Mouse (Mus musculus) lung, embryonic 14.5 days (tissue): ENCODE results near the gene Megf9. TPM values are rescaled to one million over a fixed set of nuclear protein-coding genes. Genes with fewer than 3 reads are reported as not detected.

ENCODE experiments used
- ATAC-seq: fragments of 200-750 bp; cut with Nextera tagmentation; 2 replicates; pipeline ENCODE4 v1.8.0; 2017; ENCODE audit warnings: mild to moderate bottlenecking, moderate TSS enrichment, moderate library complexity; ENCODE audit not compliant: insufficient read depth
- DNase-seq: peaks from one replicate; pipeline ENCODE4 v3.0.0-alpha.2; 2015
- H3K27ac ChIP-seq: fragments of 300-500 bp; sonication (generic); 2 replicates; pipeline ENCODE4 v1.5.1; 2014; ENCODE audit warnings: low read depth, mild to moderate bottlenecking, moderate library complexity
- H3K27me3 ChIP-seq: fragments of 300-500 bp; sonication (generic); 2 replicates; pipeline ENCODE4 v1.6.1; 2014; ENCODE audit warnings: low read length, control low read depth; ENCODE audit not compliant: insufficient read depth
- H3K36me3 ChIP-seq: fragments of 300-500 bp; sonication (generic); 2 replicates; pipeline ENCODE4 v1.6.1; 2014; ENCODE audit warnings: control low read depth; ENCODE audit not compliant: insufficient read depth
- H3K4me1 ChIP-seq: fragments of 300-500 bp; sonication (generic); 2 replicates; pipeline ENCODE4 v1.6.1; 2014; ENCODE audit warnings: antibody characterized with exemption, control low read depth; ENCODE audit not compliant: insufficient read depth
- H3K4me2 ChIP-seq: fragments of 300-500 bp; sonication (generic); 2 replicates; pipeline ENCODE4 v1.6.1; 2014; ENCODE audit warnings: mild to moderate bottlenecking
- H3K4me3 ChIP-seq: fragments of 300-500 bp; sonication (generic); 2 replicates; pipeline ENCODE4 v1.5.1; 2014; ENCODE audit warnings: low read depth, low read length
- H3K9ac ChIP-seq: fragments of 300-500 bp; sonication (generic); 2 replicates; pipeline ENCODE4 v1.6.1; 2014
- H3K9me3 ChIP-seq: fragments of 300-500 bp; sonication (generic); 2 replicates; pipeline ENCODE4 v1.6.1; 2016; ENCODE audit warnings: low read depth, low read length, control low read depth
- CTCF ChIP-seq: IDR thresholded peaks from 2 replicates; pipeline ENCODE4 v1.5.1; 2016; ENCODE audit warnings: antibody characterized with exemption, low read depth
- WGBS: fragments of 180-500 bp; shearing (Covaris S2); extraction: QIAGEN DNeasy Blood & Tissue Kit; methylation state at CpG from one replicate; pipeline ENCODE4 v1.1.7; 2014; 5-methylcytosine and 5-hydroxymethylcytosine counted together
- polyA plus RNA-seq: library from polyadenylated mRNA; unstranded; fragments of >200 nt; fragmentation: Nextera tagmentation; extraction: Ambion mirVana; gene quantifications from 2 replicates; pipeline ENCODE4 v1.2.1, GENCODE M21; 2014

Gene Megf9
- polyA plus RNA-seq, 1 experiment from 2014 or later, result 12.8 TPM

- H3K4me2 ChIP-seq, result no peak overlapping the region
- no peak overlapping the region; the same call in 1 of the 2 replicates for H3K27ac ChIP-seq
- no peak for DNase-seq
- no peaks in the 10 kb centered on the region for H3K27me3 ChIP-seq
- H3K4me3 ChIP-seq, result no peak overlapping the region
- TF ChIP-seq CTCF, result no peak
- no peaks in the 10 kb centered on the region for H3K36me3 ChIP-seq
- no peak for ATAC-seq
- H3K9me3 ChIP-seq, result no peaks in the 10 kb centered on the region
- no peaks in the 10 kb centered on the region for H3K4me1 ChIP-seq
- H3K9ac ChIP-seq, result no peak overlapping the region
- 25% methylated on average over 2 of the region's 2 CpGs for WGBS
These were observed 25.2 kb downstream of the Megf9 start for GRCm38 (mm10) chr4:70509565-70509964.

DNA sequence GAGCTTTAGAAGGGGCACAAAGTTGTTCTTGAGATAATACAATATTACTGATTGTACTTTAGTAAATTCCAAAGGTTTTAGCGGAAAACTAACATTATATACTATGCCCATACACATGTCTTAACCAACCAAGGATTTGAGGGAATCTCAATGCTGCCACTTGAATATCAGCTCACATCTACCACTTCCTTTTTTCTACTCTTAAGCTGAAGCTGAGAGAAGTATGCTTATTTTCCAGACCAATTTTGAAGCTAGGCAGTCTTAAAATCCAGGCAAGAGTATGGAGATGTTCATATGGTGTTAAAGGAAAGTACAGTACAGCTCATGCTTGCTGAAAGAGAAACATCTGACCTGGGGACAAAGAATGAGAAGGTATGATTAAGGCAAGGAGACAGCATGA is 26.6 kb downstream of the Megf9 start:
- WGBS, result 94% methylated on average over 1 of the region's 1 CpGs
- Histone ChIP-seq H3K9me3 (no peaks in the 10 kb centered on the region), H3K27me3 (no peaks in the 10 kb centered on the region), H3K4me2 (no peak overlapping the region), H3K4me3 (no peak overlapping the region), H3K9ac (no peak overlapping the region), H3K36me3 (no peaks in the 10 kb centered on the region), H3K4me1 (no peaks in the 10 kb centered on the region), H3K27ac (no peak overlapping the region)
- no peak for TF ChIP-seq CTCF
- no peak for DNase-seq
- ATAC-seq, result no peak

DNA sequence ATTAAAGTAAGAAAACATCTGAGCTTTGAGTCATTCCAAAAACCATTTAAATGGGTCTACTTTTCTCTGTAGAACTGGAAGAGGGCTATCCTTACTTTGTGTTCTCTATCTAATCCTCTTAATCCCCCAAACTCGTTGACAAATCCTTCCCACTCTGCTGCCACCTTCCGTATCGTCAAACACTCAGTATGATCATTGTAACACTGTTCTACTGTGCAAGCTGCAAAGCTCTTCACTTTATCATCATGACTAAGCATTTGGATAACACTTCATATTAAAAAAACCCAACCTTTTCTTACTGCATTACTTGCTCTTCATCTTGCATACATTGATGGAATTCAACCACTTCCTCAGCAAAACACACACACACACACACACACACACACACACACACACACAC is 28.8 kb downstream of the Megf9 start:
- no peak overlapping the region for H3K27ac ChIP-seq
- no peak overlapping the region for H3K9ac ChIP-seq
- no peak overlapping the region for H3K4me3 ChIP-seq
- TF ChIP-seq CTCF, result no peak
- no peaks in the 10 kb centered on the region for H3K4me1 ChIP-seq
- no peak for ATAC-seq
- H3K9me3 ChIP-seq, result no peaks in the 10 kb centered on the region
- 48% methylated on average over 3 of the region's 3 CpGs for WGBS
- no peak for DNase-seq
- H3K36me3 ChIP-seq, result no peaks in the 10 kb centered on the region
- no peaks in the 10 kb centered on the region for H3K27me3 ChIP-seq
- H3K4me2 ChIP-seq, result no peak overlapping the region

DNA sequence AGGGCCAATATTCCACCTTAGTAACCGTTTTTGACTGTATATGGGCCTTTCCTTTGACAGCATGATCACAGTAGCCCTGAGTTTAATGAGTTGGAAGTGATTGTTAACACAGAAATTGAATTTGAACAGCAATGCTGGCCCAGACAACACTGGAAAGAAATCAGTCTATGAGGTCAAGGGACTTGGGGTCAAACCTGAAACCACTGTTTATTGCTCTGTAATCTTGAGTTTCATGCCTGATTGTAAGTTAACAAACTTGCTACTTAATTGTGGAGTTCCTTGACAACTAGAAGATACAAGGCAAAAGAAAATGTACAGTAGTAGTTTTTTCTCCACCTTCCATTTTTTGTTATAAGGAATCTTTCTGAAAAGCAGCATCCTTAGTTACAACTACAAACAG is 31.0 kb downstream of the Megf9 start:
- Histone ChIP-seq H3K27me3 (no peaks in the 10 kb centered on the region), H3K27ac (no peak overlapping the region), H3K9me3 (no peaks in the 10 kb centered on the region), H3K4me3 (no peak overlapping the region), H3K36me3 (no peaks in the 10 kb centered on the region), H3K4me2 (no peak overlapping the region), H3K9ac (no peak overlapping the region), H3K4me1 (no peaks in the 10 kb centered on the region)
- DNase-seq, result no peak
- TF ChIP-seq CTCF, result no peak
- ATAC-seq, result no peak
- WGBS, result 61% methylated on average over 1 of the region's 1 CpGs

DNA sequence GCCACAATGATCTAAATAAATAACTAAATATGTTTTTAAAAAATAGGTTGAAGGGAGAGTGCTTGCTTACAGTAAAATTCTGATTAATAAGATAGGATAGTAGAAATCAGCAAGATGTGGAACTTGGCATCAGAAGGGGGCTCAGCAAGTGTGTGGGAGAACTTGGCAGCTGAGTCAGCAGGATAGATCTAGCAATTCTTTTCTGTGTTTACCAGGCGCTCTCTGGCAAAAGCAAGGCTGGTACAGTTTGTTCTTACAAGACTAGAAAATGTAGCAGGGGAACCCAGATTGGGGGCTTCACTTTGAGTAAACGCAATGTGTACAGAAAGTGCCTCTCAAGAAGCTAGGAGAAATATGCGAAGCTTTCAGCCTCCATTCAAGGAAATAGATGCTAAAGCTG is 35.5 kb downstream of the Megf9 start:
- no peak overlapping the region for H3K4me3 ChIP-seq
- no peak overlapping the region for H3K9ac ChIP-seq
- 63% methylated on average over 3 of the region's 3 CpGs for WGBS
- ATAC-seq, result no peak
- TF ChIP-seq CTCF, result no peak
- no peaks in the 10 kb centered on the region for H3K4me1 ChIP-seq
- H3K36me3 ChIP-seq, result no peaks in the 10 kb centered on the region
- H3K27me3 ChIP-seq, result no peaks in the 10 kb centered on the region
- H3K27ac ChIP-seq, result no peak overlapping the region
- no peak overlapping the region for H3K4me2 ChIP-seq
- DNase-seq, result peak; percentile 17
- no peaks in the 10 kb centered on the region for H3K9me3 ChIP-seq

- TF ChIP-seq CTCF, result no peak
- H3K36me3 ChIP-seq, result no peaks in the 10 kb centered on the region
- WGBS, result 76% methylated on average over 1 of the region's 1 CpGs
- no peak for DNase-seq
- no peaks in the 10 kb centered on the region for H3K9me3 ChIP-seq
- no peak overlapping the region for H3K4me3 ChIP-seq
- no peak overlapping the region for H3K4me2 ChIP-seq
- H3K27me3 ChIP-seq, result no peaks in the 10 kb centered on the region
- no peak overlapping the region for H3K27ac ChIP-seq
- no peak for ATAC-seq
- H3K9ac ChIP-seq, result no peak overlapping the region
- H3K4me1 ChIP-seq, result no peaks in the 10 kb centered on the region
These were observed 37.8 kb downstream of the Megf9 start for GRCm38 (mm10) chr4:70496978-70497377.

DNA sequence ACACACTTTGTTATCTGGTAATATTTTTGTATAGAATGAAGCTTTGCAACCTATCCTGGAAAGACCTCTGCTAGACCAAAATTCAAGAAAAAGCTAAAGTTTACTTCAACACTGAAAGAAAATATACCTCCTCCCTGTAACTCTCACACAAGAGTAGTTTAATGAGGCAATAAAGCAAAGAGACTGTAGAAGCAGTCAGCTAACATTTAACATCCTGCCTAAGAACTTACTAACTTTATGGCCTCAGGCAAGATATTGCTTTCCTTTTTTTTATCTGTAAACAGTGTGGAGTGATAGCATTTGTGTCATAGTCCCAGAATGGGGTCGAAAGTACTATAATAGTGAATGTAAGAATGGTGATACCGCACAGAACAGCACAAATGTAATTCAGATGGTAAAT is 45.0 kb downstream of the Megf9 start:
- Histone ChIP-seq H3K4me1 (no peaks in the 10 kb centered on the region), H3K27ac (no peak overlapping the region), H3K9me3 (no peaks in the 10 kb centered on the region), H3K36me3 (no peaks in the 10 kb centered on the region), H3K4me2 (no peak overlapping the region), H3K4me3 (no peak overlapping the region), H3K27me3 (no peaks in the 10 kb centered on the region), H3K9ac (no peak overlapping the region)
- ATAC-seq (no peak), DNase-seq (no peak)
- 78% methylated on average over 2 of the region's 2 CpGs for WGBS
- no peak for TF ChIP-seq CTCF

DNA sequence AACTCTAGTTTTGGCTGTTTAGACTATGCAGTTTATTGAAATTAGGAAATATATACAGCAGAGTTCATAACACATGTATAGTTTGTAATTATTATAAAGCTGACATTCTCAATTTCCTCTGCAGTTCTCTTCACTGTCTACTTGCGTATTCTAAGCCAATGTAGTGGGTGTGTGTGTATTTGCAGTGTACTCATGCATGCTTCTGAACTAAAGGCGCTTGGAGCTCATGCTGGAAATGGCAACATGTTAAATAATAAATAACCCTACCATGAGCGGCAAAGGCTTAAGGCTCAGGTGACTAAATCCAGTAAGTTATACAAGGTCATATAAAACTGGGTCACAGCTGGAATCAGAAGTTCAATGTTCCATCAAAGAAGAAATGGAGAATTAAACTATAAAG is 46.4 kb downstream of the Megf9 start:
- ATAC-seq (no peak), DNase-seq (no peak)
- no peaks in the 10 kb centered on the region for H3K36me3 ChIP-seq
- 74% methylated on average over 3 of the region's 3 CpGs for WGBS
- no peaks in the 10 kb centered on the region for H3K9me3 ChIP-seq
- H3K4me1 ChIP-seq, result no peaks in the 10 kb centered on the region
- no peaks in the 10 kb centered on the region for H3K27me3 ChIP-seq
- H3K27ac ChIP-seq, result no peak overlapping the region
- H3K4me3 ChIP-seq, result no peak overlapping the region
- H3K9ac ChIP-seq, result no peak overlapping the region
- no peak for TF ChIP-seq CTCF
- H3K4me2 ChIP-seq, result no peak overlapping the region
